Mouse (Mus musculus) macrophage (primary cell): ENCODE measurements around the gene Vash2. TPM values are rescaled to one million over a fixed set of nuclear protein-coding genes. Genes with fewer than 3 reads are reported as not detected.

ENCODE experiments used
- polyA plus RNA-seq: library from polyadenylated mRNA; stranded (reverse); fragments of 250-400 nt; gene quantifications from 3 replicates; pipeline ENCODE4 v1.2.4, GENCODE M21; 2018; ENCODE audit warnings: inconsistent platforms

The Vash2 gene
- polyA plus RNA-seq, 1 experiment from 2014 or later, result 1.9 TPM

Other genes starting within 250 kb of the Vash2 start
- 16.6 to 20.5 TPM (median 19.7 TPM) in 3 replicates for gene Rps6kc1, start 67.5 kb downstream of the Vash2 start, polyA plus RNA-seq
- 22.8 to 32.8 TPM (median 31.0 TPM) in 3 replicates for gene Angel2, start 54.2 kb downstream of the Vash2 start, polyA plus RNA-seq
- gene Flvcr1, start 46.9 kb upstream of the Vash2 start, polyA plus RNA-seq, result 58.5 to 74.7 TPM (median 60.7 TPM) in 3 replicates
- not detected in 3 replicates for gene Spata45, start 57.3 kb upstream of the Vash2 start, polyA plus RNA-seq
- gene Tatdn3, start 83.6 kb upstream of the Vash2 start, polyA plus RNA-seq, result 7.7 to 13.2 TPM (median 7.9 TPM) in 3 replicates
- gene Nsl1, start 83.7 kb upstream of the Vash2 start, polyA plus RNA-seq, result 1.1 to 7.5 TPM (median 2.4 TPM) in 3 replicates
- gene Batf3, start 118.6 kb upstream of the Vash2 start, polyA plus RNA-seq, result 3.0 to 7.3 TPM (median 5.6 TPM) in 3 replicates
- gene Fam71a, start 185.5 kb upstream of the Vash2 start, polyA plus RNA-seq, result not detected in 3 replicates
- 201 to 678 TPM (median 211 TPM) in 3 replicates for gene Atf3, start 238.7 kb upstream of the Vash2 start, polyA plus RNA-seq